Mouse (Mus musculus) embryo, embryonic 9.5 days (tissue): Measurements from ENCODE around the gene Pvr.
"Not testable (repeated sequence)": the region's sequence is repeated elsewhere in the genome, so short reads cannot be mapped to it uniquely, and the experiment has no call there.

Experiments
- DNase-seq: peaks from one replicate; pipeline ENCODE4 v3.0.0-alpha.2; 2017; ENCODE audit errors: extremely low spot score

Gene Pvr

DNA sequence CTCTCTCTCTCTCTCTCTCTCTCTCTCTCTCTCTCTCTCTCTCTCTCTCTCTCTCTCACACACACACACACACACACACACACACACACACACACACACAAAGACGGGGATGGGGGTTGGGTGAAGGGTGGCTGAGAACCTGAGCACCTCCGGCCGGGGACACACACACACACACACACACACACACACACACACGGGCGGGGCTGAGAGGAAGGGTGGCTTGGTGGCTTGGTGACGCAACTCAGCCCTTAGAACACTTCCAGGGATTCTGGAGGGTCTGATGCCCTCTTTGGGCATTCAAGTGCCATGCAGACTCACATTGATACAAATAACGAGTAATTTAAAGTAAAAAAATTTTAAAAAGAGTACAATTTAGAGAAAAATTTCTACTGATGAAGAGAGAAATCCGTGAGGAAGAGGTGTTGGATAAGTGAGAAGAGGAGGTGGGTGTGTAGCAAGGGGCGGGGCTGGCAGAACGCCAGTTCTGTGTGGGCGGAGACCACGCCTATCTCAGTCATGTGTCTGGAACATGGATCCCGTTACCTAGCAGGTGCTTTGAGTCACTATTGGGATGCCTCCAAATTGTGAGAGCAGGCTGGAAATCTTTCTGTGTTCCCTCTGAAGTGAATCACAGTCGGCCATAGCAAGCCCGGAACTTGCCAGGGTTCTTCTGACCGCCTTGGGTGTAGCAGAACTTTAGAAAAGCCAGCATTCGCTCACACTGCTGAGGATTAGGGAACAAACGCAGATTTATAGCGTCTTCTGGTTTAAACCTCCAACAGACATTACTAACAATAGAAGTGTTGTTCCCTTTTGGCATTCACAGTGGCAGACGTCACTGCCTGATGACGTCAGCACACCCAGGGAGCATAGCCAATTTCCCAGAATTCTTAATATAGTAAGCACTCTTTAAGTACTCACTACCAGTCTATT is 12.2 kb upstream of the Pvr start:
- DNase-seq, result no peak

DNA sequence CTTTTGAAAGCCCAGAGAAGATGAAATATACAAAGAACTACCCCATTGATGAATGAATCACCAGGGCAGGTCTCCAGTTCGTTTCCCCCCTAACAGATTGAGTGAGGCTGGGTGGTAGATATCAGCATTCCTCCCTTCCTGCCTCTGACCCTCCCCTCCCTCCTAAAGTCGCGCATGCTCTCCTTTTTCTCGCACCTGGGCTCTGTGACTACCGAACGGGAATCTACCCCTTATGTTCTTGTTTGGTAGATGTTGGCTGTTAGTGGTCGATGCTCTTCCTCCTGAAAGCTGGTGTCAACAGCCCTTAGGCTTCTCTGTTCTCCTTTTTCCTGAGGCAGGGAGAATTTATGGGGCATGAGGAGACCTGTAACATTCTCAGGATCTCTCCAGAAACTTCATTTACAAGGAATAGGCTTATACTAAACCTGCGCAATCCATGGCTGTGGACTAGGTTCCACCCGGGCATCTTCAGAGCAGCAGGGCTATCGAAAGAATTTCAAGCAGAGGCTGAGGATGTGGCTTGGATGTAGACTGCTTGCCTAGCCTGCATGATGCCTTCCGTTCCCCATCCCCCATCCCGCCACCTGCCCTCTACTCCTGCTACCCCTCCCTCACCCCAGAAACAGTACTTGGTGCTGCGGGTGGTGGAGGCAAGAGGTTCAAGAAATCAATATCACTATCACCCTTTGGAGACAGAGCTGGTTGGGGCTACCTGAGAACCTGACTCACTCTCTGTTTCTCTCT is 11.3 kb upstream of the Pvr start:
- no peak for DNase-seq

DNA sequence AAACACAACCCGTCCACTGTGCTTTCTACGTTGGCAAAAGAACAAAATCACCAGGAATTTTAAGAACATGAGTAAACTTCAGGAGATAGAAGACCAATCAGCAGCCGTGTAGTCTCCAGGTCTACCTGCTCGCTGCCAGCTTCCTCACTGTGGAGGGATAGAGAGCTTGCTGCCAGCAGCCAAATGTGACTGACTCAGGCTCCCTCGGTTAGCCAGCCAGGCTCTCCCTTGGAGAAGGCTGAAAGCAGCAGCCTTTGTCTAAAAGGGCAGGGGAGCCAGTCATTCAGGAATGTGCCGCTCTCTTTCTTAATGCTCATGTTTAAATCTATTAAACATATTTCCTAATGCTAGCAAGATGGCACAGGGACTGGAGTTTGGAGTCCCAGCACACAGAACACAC is 9.5 kb upstream of the Pvr start:
- DNase-seq, result not testable (repeated sequence)

DNA sequence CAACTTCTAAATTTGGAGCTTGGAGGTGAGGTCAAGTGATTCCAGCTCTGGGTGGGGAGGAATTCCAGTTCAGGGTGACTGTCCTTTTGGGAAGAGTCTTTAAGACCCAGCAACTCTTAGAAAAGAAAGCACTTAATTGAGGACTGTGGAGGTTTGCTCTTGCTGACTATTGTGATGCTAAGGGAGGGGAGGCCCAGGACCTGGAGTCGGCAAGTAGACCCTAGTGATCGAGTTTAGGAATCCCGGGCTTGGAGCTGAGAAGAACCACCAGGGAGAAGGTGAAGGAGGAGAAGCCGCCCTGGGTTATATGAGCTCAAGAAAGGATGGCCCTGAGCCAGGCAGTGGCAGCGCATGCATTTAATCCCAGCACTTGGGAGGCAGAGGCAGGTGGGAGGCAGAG is 7.5 kb upstream of the Pvr start:
- DNase-seq, result no peak

DNA sequence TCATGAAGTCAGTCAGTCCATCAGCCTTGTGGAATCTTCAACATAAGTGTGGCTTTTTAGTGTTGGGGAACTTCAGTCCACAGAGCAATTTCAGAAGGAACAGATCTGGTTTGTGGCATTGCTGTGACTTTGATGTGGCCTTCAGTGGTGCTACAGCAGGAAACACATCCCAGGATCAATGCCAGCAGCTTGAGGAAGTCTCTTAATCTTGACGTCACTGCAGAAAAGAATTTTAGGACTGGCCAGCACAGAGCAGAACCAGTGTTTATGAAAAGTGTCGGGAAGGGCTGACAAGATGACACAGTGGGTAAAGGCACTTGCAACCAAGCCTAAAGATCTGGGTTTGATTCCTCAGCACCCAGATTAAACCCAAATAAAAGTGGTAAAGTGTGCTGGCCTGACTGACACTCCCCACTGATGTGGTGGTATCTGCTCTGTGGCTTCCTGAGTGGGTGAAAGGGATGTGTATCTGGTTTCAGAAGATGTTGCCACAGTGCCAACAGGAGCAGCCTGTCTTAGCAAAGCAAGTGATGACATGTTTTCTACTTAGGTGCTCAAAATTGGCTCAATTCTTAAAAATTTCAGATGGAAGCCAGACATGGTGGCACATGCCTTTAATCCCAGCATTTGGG is 6.0 kb upstream of the Pvr start:
- no peak for DNase-seq

DNA sequence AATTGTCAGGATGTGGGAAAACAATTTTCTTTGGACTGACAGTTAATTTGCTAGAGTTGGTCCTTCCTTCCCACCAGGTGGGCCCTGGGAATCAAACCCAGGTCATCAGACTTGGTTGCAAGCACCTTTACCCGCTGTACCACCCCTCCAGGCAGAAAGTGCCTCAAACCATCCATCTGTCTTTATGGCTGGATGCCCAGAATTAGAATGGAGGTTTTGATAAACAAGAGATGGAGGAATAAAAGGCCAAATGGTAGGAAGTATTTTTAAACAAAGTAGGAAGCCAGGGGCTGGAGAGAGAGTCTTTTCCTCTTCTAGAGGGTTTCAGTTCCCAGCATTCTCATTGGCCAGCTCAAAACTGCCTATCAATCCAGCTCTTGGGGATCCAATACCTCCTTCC is 4.4 kb upstream of the Pvr start:
- no peak for DNase-seq

DNA sequence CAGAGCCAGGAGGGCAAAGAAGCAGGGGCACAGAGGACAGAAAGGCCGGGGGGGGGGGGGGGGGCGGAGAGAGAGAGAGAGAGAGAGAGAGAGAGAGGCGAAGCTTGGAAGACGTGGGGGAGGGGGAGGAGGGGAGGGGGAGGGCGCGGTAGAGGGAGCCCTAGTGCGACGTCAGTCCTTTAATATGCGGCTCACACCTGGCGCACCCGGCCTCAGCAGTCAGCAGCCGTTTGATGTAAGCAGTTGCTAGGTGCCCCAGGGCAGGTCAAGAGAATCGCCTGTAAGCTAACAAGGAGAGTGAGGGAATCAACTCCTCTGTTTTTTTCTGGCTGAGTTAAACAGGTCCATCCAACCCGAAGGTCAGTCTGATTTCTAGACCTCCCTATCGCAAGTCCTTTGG is 2.8 kb upstream of the Pvr start:
- peak; percentile 11 for DNase-seq

DNA sequence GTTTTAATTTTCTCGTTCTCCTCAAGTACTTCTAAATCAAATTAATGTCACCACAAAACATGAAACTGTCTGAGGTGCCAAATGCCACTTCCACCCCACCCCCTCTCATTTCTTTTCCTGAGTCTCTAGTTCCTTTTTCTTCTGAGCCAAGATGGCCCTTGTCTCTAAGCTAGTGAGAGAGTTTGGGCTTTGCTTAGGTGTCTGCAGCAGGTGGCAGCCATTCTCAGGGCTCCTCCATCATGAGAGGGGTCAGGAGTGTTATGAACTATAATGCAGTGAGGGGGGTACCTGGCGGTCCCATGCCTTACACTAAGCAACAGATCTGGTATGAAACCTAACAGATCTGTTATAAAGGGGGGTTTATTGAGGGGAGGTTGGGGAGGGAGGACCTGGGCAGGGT is 2.4 kb upstream of the Pvr start:
- DNase-seq, result no peak

DNA sequence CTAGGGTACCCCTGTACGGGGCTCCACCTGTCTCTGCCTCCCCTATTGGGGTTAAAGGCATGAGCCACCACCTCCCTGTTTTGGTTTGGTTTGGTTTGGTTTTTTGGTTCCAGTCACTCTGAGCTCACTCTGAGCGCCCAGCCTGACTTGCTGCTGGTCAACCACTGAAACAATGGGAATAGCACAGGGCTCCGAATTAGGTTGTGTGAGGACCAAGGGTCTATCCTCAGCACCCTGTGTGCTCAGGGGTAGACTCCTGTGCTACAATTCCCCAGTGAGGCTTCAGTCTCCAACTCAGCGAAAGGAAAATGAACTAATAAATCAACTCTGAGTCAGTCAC is 824 bp downstream of the Pvr start:
- no peak for DNase-seq

DNA sequence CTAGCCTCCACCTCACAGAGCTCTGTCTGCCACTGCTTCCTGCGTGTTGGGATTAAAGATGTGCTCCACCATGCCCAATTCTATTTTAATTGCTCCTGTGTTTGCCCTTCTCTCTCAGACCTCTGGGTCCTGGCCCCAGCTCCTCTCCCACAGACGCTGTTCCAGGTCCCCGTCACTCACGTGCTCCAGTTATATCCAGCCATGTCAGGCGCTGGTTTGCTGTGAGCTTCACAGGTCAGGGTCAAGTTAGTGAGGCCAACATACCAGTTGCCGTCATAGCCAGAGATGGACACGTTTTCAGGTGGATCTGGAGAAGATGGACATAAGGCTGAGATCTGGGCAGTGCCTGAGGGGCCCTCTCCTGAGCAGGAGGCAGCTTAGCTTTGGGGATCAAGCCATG is 6.4 kb downstream of the Pvr start:
- DNase-seq, result no peak

DNA sequence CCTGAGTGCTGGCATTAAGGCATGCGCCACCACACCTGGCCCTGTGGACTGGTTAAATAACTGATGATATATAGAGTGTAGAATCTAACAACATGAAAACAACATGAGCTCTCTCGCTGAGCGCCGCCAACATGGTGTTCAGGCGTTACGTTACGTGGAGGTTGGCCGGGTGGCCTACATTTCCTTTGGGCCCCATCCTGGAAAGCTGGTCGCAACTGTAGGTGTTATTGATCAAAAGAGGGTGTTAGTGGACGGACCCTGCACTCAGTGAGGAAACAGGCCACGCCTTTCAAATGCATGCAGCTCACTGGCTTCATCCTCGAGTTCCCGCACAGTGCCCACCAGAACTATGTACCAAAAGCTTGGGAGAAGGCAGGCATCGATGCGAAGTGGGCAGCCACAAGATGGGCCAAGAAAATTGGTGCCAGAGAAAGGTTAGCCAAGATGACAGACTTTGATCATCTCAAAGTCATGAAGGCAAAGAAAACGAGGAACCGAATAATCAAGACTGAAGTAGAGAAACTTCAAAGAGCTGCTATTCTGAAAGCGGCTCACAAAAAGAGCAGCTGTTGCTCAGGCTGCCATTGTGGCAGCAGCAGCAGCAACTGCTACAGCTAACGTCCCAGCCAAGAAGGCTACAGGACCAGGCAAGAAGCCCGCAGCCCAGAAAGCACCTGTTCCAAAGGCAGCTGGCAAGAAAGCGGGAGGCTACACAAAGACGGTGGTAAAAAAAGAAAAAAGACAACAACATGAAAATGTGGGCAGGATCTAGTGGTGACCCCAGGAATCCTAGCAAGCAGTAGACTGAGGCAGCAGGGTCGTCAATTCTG is 9.1 kb downstream of the Pvr start:
- no peak for DNase-seq

DNA sequence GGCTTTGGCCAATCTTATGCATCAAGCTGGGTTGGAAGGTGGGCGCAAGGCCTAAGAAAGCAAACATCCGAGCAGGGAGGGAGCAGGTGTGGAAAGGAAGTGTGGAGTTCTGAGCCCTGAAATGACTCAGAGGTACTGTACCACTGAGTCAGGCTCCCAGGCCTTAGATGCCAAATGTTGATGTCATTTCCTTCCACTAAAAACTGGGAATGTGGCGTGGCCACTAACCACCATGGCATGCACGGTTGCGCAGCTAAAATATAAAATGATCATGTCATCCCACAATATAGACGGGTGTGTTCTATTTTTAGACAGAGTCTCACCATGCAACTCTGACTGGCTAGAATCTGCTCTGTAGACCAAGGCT is 9.7 kb downstream of the Pvr start:
- DNase-seq, result no peak

DNA sequence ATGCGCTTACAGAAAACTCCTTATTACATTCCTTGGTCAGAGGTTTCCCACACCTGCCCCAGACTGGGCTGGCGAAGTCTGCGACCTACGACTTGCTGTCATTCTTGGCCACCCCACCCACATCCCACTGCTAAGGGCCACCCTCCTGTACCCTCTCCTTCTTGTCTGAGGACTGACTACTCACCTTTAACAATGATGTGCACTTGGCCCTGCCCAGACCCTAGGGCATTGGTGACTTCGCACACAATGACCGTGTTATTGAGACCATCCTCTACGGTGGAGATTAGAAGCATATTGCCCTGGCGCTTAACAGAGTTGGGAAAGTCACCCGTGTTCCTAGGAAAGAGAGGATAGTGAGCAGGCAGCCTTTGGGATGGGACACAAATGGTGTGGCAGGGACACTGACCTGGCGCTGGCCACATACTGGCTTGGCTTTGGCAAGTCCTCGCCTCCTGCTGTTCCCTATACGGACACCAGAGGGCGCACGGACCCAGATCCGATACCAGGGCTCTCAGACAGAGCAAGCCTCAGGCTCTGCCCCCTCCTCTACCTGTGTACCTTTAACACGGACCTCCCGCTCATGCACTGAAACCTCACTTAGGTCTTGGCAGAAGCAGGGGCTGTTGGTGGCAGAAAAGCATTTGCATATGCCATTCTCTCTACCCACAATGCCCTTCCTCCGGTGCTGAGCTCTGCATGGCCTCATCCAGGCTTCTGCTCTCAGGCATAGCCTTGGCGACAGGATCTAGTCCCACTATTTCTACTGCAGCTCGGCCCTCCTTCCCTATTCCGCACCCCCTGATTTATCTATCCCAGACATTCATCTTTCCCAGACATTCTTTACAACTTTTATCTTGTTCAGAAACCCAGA is 10.3 kb downstream of the Pvr start:
- DNase-seq, result peak; percentile 79

DNA sequence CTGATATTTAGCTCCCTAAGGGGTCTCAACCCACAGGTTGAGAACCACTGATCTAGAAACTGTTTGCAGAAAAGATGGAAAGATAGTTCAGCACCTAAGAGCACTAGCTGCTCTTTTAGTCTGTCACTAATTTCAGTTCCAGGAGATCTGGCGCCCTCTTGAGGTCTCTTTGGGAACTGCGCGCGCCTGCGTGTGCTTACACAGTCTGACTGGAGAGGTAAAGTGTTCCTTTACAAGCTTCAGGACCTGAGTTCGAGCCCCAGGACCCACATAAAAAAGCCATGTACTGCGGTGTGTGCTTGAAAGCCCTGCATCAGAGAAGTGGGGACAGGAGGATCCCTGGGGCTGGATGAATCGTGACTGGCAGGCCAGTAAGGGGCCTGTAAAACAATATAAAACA is 31.1 kb downstream of the Pvr start:
- peak; percentile 34 for DNase-seq

DNA sequence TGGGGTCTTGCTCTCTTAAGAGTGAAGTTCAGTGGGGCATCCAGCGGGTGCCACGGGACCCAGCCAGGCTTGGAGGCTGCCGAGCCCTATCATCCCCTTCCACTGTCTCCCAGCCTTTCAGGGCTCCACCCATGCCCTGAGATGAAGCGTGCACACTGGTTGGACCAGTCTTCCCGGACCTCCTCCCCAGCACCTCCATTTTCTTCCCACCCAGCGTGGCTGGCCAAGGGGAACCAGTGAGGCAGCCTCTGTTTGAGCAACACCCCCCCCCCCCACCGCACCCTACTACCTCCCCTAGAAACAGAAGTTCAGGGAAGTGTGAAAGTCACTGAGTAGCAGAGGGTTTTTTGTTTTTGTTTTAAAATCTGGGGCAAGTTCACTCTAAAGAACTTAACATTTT is 33.1 kb downstream of the Pvr start, which contains the start of gene Ceacam19:
Gene Ceacam19, minus strand, starts transcription at position 117 of the 400 bp plus-strand sequence.
- DNase-seq, result no peak

DNA sequence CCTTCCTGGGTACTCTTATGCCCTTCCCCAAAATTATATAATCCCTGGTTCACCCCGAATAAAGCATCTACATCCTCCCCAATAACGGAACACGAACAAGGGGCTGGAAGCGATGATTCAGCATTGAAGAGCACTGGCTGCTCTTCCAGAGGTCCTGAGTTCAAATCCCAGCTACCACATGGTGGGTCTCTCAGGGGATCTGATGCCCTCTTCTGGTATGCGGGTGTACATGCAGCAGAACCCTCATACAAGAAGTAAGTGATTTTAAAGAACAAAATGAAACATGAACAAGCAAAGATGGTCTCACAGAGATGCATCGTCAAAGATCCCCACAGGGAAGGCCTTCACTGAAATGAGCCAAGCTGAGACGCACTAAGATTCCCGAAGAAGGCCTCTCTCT is 40.2 kb downstream of the Pvr start:
- DNase-seq, result no peak

DNA sequence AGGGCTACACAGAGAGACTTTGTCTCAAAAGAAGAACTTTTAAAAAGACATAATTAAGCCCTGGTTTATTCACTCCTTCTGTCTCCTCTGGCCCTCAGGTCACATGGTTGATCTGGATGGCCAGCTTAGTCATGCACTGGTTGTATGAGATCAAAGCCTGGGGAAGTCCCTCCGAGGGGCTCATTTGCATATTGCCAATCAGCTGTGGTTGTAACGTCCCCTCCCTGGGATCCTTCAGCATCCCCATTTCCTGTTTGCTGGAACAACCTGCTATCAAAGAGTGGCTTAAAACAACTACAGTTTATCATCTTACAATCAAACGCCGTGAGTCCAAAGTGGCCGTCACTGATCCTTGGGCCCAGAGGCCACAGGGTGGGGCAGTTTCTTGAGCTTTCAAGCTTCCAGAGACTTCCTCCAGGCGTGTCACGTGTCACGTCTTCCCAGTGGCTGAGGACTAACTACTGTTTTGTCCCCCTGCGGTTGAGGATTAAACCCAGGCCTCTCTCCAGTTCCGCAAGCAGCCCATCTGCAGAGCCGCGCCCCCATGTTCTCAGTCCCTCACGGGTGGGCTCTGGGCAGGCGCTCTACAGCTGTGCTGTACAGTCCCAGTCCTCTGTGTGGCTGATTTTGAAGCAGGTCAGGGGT is 44.1 kb downstream of the Pvr start:
- no peak for DNase-seq

DNA sequence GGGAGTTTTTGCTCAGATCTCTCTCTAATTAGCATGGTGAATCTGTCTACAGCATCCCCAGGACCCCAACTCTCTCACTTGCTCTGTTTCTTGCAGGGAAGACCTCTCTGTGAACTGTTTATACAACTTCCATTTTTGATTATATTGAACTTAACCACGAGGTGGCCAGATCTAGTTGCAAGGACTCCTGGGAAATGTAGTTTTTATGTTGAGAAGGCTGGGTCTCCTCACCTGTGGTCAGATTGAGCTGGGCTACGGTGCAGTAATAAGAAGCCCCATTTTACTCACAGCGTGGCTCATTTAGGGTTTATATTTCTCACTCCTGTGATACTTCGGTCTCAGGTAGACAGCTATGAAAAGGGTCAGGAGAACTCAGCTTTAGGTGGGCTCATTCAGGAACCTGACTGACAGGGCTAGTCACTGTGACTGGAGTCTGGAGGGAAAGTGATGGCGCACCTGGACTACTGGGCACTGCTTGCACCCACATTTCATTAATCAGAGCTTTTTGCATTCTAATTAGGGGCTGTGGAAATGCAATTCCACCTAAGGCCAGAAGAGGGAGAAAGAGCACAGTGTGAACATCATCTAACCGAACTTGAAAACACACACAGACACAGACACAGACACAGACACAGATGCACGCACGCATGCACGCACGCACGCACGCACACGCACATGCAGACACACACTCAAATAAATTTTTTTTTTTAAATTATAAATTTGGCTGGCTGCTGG is 44.8 kb downstream of the Pvr start:
- DNase-seq, result peak; percentile 28

DNA sequence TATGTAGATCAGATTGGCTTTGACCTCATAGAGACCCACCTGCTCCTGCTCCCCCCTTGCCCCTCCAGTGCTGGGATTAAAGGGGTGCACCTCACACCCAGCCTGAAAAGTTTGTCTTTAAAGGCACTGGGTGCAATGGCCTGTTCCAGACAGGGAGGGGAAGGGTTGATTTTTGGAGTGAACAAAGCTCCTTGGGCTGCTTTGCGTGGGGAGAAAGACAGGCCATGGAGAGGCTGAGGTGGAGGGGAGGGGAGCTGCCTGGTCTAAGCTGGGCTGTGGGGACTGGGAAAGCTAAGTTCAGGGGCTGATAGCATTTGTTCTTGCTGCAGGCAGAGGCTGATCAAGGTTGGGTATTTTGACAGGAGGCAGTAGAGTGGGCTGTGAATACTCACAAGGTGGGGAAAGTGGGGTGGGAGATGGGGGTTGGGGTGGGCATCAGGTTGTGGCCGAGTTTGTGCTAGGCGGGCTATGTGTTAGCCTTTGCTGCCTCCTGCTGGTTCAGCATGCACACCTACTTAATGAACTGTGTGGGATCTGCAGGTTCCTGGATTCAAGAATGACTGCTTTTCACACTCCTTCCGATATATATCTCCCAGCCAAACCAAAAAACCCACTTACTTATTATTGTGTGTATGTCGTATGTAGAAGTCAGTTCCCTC is 48.9 kb downstream of the Pvr start:
- DNase-seq, result peak; percentile 19
